Mouse (Mus musculus): ENCODE results near the gene Gm3402.

GRCm38 (mm10) chr5:146466663-146467062 is 47.3 kb upstream of the Gm3402 start:
- TF ChIP-seq CTCF (IDR thresholded peaks at IDR 0.05 in 2 of 3, conservative IDR thresholded peaks at IDR 0.05 in 1 of 3; ENCODE audit: control insufficient read depth in 1 of 3, insufficient read depth in 1 of 3, low read depth in 2 of 3, low read length in 3 of 3, poor library complexity in 1 of 3, severe bottlenecking in 1 of 3) (no peak), POLR2AphosphoS2 (IDR thresholded peaks at IDR 0.05; ENCODE audit: low read length) (no peak), KAT2A (conservative IDR thresholded peaks at IDR 0.05; ENCODE audit: low read depth, low read length) (no peak), HCFC1 (IDR thresholded peaks at IDR 0.05; ENCODE audit: low read depth, low read length) (no peak)
